Mouse (Mus musculus) liver, embryonic 14.5 days (tissue): ENCODE results near the gene Ssh2.

ENCODE experiments used
- CTCF ChIP-seq: IDR thresholded peaks from 2 replicates; pipeline ENCODE4 v1.5.1; 2016; ENCODE audit warnings: antibody characterized with exemption, low read depth, control low read depth
- EP300 ChIP-seq: IDR thresholded peaks from 2 replicates; pipeline ENCODE4 v1.6.1; 2016; ENCODE audit warnings: antibody characterized with exemption, low read depth

- TF ChIP-seq EP300: no peak
- TF ChIP-seq CTCF: no peak
Observed at GRCm38 (mm10) chr11:77462283-77463100, 246.4 kb downstream of the Ssh2 start, which contains the start of gene Coro6.
